Mouse (Mus musculus): Measurements from ENCODE around the gene Foxg1.

DNA sequence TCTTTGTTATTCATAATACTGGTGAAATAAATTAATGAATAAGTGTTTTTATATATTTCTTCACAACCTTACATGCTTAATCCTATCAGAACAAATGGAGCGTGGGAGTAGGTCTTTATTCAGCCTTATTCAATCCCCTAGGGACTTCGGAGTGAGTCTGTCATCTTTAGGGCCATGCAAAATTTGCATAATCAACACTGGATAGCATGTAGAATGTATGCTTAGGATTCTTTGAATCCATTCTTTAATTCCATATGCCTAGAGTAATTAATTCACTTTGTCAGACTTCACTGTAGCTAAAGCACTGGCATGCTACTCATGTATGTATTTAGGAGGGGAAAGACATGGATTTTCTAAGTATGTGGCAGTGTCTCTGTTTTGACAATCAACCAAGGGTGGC, 27.4 kb downstream of the Foxg1 start:
- TF ChIP-seq CTCF (IDR thresholded peaks at IDR 0.05) (no peak), EP300 (IDR thresholded peaks at IDR 0.05) (no peak)

All from lung, postnatal 0 days (tissue).